Mouse (Mus musculus) lung, postnatal 0 days (tissue): ENCODE results near the gene Frmd8. TPM values are rescaled to one million over a fixed set of nuclear protein-coding genes. Genes with fewer than 3 reads are reported as not detected.
A peak's percentile ranks its signal among the peaks of the same experiment; 100 is the strongest.

ENCODE experiments used
- ATAC-seq: fragments of 200-750 bp; cut with Nextera tagmentation; 2 replicates; pipeline ENCODE4 v1.8.0; 2017; ENCODE audit warnings: moderate library complexity
- DNase-seq: peaks from one replicate; pipeline ENCODE4 v3.0.0-alpha.2; 2016; ENCODE audit warnings: low spot score
- H3K27ac ChIP-seq: fragments of 300-500 bp; sonication (generic); 2 replicates; pipeline ENCODE4 v1.5.1; 2014; ENCODE audit warnings: antibody characterized with exemption, mild to moderate bottlenecking, low read length, mixed read lengths
- H3K27me3 ChIP-seq: fragments of 300-500 bp; sonication (generic); replicated peaks from 2 replicates; pipeline ENCODE4 v1.6.1; 2014; ENCODE audit warnings: low read length, mixed read lengths; ENCODE audit not compliant: insufficient read depth
- H3K36me3 ChIP-seq: fragments of 300-500 bp; sonication (generic); 2 replicates; pipeline ENCODE4 v1.6.1; 2014; ENCODE audit warnings: low read length, mixed read lengths; ENCODE audit not compliant: insufficient read depth
- H3K4me1 ChIP-seq: fragments of 300-500 bp; sonication (generic); 2 replicates; pipeline ENCODE4 v1.6.1; 2014; ENCODE audit warnings: antibody characterized with exemption, low read depth, low read length, mixed read lengths; ENCODE audit not compliant: insufficient read depth
- H3K4me2 ChIP-seq: fragments of 300-500 bp; sonication (generic); replicated peaks from 2 replicates; pipeline ENCODE4 v1.6.1; 2014; ENCODE audit warnings: low read depth, mild to moderate bottlenecking, low read length, moderate library complexity, mixed read lengths
- H3K4me3 ChIP-seq: fragments of 300-500 bp; sonication (generic); 2 replicates; pipeline ENCODE4 v1.5.1; 2014; ENCODE audit warnings: low read depth, low read length
- H3K9ac ChIP-seq: fragments of 300-500 bp; sonication (generic); replicated peaks from 2 replicates; pipeline ENCODE4 v1.6.1; 2014; ENCODE audit warnings: low read depth, mild to moderate bottlenecking
- H3K9me3 ChIP-seq: fragments of 300-500 bp; sonication (generic); 2 replicates; pipeline ENCODE4 v1.6.1; 2016; ENCODE audit warnings: low read length, mixed read lengths
- CTCF ChIP-seq: IDR thresholded peaks from 2 replicates; pipeline ENCODE4 v1.5.1; 2016; ENCODE audit warnings: antibody characterized with exemption, mild to moderate bottlenecking
- EP300 ChIP-seq: IDR thresholded peaks from 2 replicates; pipeline ENCODE4 v1.6.1; 2016; ENCODE audit warnings: antibody characterized with exemption, mild to moderate bottlenecking, control low read depth
- WGBS: fragments of 180-500 bp; shearing (Covaris S2); extraction: QIAGEN DNeasy Blood & Tissue Kit; methylation state at CpG from one replicate; pipeline ENCODE4 v1.1.7; 2014; 5-methylcytosine and 5-hydroxymethylcytosine counted together
- polyA plus RNA-seq: library from polyadenylated mRNA; unstranded; fragments of >200 nt; fragmentation: Nextera tagmentation; extraction: Ambion mirVana; gene quantifications from 2 replicates; pipeline ENCODE4 v1.2.1, GENCODE M21; 2015

Gene Frmd8
- polyA plus RNA-seq, 1 experiment from 2014 or later = 35.1 TPM

- 71% methylated on average over 19 of the region's 19 CpGs for WGBS
- no peak overlapping the region for H3K4me3 ChIP-seq
- peaks cover 12% of the 10 kb centered on the region for H3K4me1 ChIP-seq
- DNase-seq = no peak
- TF ChIP-seq CTCF (no peak), EP300 (no peak)
- H3K9me3 ChIP-seq = no peaks in the 10 kb centered on the region
- 0 out of 2 replicates have a peak, but pooled peaks cover 8% of the 10 kb centered on the region for H3K36me3 ChIP-seq
- no peak for ATAC-seq
- no peaks in the 10 kb centered on the region for H3K27me3 ChIP-seq
- H3K9ac ChIP-seq = no peak overlapping the region
- no peak overlapping the region for H3K4me2 ChIP-seq
- peak overlapping the region; percentile 20; the same call in 1 of the 2 replicates for H3K27ac ChIP-seq
These were observed 45.0 kb downstream of the Frmd8 start for GRCm38 (mm10) chr19:5829958-5830615.

DNA sequence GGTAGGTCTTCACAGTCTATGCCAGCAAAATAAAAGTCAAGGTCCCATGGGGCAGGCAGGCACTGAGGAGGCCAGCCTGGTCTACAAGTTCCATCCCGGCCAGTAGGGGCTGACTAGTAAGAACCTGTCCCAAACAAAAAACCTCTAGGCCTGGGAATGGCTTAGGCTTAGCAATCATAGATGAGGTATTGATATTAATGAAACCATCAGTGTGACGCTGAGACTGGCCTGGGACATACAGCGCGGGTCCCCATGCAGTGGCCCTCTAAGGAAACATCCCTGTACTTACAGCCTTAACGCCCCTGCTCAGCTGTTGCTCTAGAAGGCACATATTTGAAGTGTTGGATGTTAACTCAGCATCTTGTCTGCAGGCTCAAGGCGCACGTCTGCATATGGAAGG lies 46.2 kb downstream of the Frmd8 start:
- Histone ChIP-seq H3K9me3 (no peaks in the 10 kb centered on the region), H3K4me3 (no peak overlapping the region), H3K27me3 (no peaks in the 10 kb centered on the region), H3K4me1 (peaks cover 19% of the 10 kb centered on the region), H3K9ac (no peak overlapping the region), H3K4me2 (no peak overlapping the region), H3K27ac (peak overlapping the region; percentile 63), H3K36me3 (0 out of 2 replicates have a peak, but pooled peaks cover 8% of the 10 kb centered on the region)
- WGBS = 88% methylated on average over 7 of the region's 7 CpGs
- DNase-seq (no peak), ATAC-seq (no peak)
- TF ChIP-seq EP300 = no peak
- TF ChIP-seq CTCF = no peak

DNA sequence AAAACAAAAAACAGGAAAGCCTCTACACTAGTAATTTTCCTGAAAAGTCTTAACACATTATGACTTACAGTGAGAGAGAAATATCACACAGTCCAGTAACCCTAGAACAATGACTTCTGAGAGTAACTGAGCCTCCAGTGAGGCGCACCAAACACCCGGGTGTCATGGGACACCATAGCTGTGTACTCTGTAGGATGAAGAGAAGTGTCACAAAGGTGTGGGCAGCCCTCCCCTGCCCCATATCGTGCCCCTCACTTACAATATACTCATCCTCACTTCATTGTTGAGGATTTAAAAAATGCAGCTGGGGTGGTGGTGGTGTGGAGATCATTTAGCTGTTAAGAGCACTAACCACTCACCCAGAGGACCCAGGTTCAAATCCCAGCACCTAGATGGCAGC lies 46.9 kb downstream of the Frmd8 start:
- H3K9ac ChIP-seq = no peak overlapping the region
- ATAC-seq (no peak), DNase-seq (no peak)
- H3K27ac ChIP-seq = peak overlapping the region; percentile 63
- no peak for TF ChIP-seq CTCF
- TF ChIP-seq EP300 = no peak
- H3K4me3 ChIP-seq = no peak overlapping the region
- 0 out of 2 replicates have a peak, but pooled peaks cover 8% of the 10 kb centered on the region for H3K36me3 ChIP-seq
- H3K4me1 ChIP-seq = peaks cover 18% of the 10 kb centered on the region
- H3K9me3 ChIP-seq = no peaks in the 10 kb centered on the region
- H3K4me2 ChIP-seq = no peak overlapping the region
- no peaks in the 10 kb centered on the region for H3K27me3 ChIP-seq
- WGBS = 71% methylated on average over 3 of the region's 3 CpGs

- Histone ChIP-seq H3K9me3 (no peaks in the 10 kb centered on the region), H3K4me2 (no peak overlapping the region), H3K4me3 (no peak overlapping the region), H3K4me1 (peaks cover 21% of the 10 kb centered on the region), H3K9ac (no peak overlapping the region), H3K27me3 (no peaks in the 10 kb centered on the region), H3K36me3 (0 out of 2 replicates have a peak, but pooled peaks cover 8% of the 10 kb centered on the region), H3K27ac (peak overlapping the region; percentile 63)
- TF ChIP-seq CTCF (no peak), EP300 (peak; percentile 48; the same call in 1 of the 2 replicates)
- DNase-seq (peak; percentile 85), ATAC-seq (peak; percentile 59)
- 41% methylated on average over 9 of the region's 9 CpGs for WGBS
These were observed 47.5 kb downstream of the Frmd8 start for GRCm38 (mm10) chr19:5827456-5828154.

DNA sequence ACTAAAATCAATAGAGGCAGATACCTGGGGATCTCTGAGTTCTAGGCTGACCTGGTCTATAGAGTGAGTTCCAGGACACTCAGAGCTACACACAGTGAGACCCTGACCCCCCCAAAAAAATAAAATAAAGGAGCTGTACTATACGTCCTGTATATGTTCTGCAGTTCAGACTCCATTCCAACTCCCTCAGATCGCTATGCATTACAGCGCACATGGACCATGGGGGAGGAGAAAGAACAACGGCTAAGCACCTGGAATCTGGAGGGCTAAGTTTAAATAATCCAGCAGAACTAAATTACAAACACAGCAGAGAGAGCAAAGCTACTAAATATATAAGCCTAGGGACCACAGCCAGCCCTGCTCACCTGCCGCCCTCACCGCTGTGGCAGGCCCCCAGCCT lies 48.0 kb downstream of the Frmd8 start:
- H3K9ac ChIP-seq = no peak overlapping the region
- no peak overlapping the region for H3K4me3 ChIP-seq
- H3K27me3 ChIP-seq = no peaks in the 10 kb centered on the region
- WGBS = 67% methylated on average over 6 of the region's 6 CpGs
- H3K4me1 ChIP-seq = peaks cover 23% of the 10 kb centered on the region
- H3K4me2 ChIP-seq = no peak overlapping the region
- ATAC-seq (no peak), DNase-seq (no peak)
- H3K27ac ChIP-seq = peak overlapping the region; percentile 63
- 0 out of 2 replicates have a peak, but pooled peaks cover 8% of the 10 kb centered on the region for H3K36me3 ChIP-seq
- no peaks in the 10 kb centered on the region for H3K9me3 ChIP-seq
- TF ChIP-seq EP300 = no peak
- TF ChIP-seq CTCF = no peak

- H3K36me3 ChIP-seq = 0 out of 2 replicates have a peak, but pooled peaks cover 8% of the 10 kb centered on the region
- no peak for TF ChIP-seq CTCF
- no peak for TF ChIP-seq EP300
- no peaks in the 10 kb centered on the region for H3K27me3 ChIP-seq
- H3K9ac ChIP-seq = no peak overlapping the region
- ATAC-seq = no peak
- H3K9me3 ChIP-seq = no peaks in the 10 kb centered on the region
- peak; percentile 39 for DNase-seq
- no peak overlapping the region for H3K4me2 ChIP-seq
- no peak overlapping the region for H3K4me3 ChIP-seq
- H3K4me1 ChIP-seq = peaks cover 23% of the 10 kb centered on the region
- H3K27ac ChIP-seq = peak overlapping the region; percentile 63; the same call in 1 of the 2 replicates
- 41% methylated on average over 4 of the region's 4 CpGs for WGBS
These were observed 48.4 kb downstream of the Frmd8 start for GRCm38 (mm10) chr19:5826731-5827002.
